Mouse (Mus musculus) liver, embryonic 16.5 days (tissue): ENCODE data around the gene Tpk1. TPM values are rescaled to one million over a fixed set of nuclear protein-coding genes. Genes with fewer than 3 reads are reported as not detected.

Source experiments
- ATAC-seq: fragments of 200-750 bp; cut with Nextera tagmentation; 2 replicates; pipeline ENCODE4 v1.8.0; 2017; ENCODE audit warnings: low read depth, mild to moderate bottlenecking, moderate number of reproducible peaks, moderate library complexity
- H3K27ac ChIP-seq: fragments of 300-500 bp; sonication (generic); 2 replicates; pipeline ENCODE4 v1.5.1; 2014; ENCODE audit warnings: mild to moderate bottlenecking, low read length
- H3K27me3 ChIP-seq: fragments of 300-500 bp; sonication (generic); 2 replicates; pipeline ENCODE4 v1.6.1; 2014; ENCODE audit warnings: low read depth, low read length, mixed read lengths; ENCODE audit not compliant: control insufficient read depth, insufficient read depth
- H3K36me3 ChIP-seq: fragments of 300-500 bp; sonication (generic); 2 replicates; pipeline ENCODE4 v1.6.1; 2014; ENCODE audit warnings: mild to moderate bottlenecking; ENCODE audit not compliant: control insufficient read depth, insufficient read depth
- H3K4me1 ChIP-seq: fragments of 300-500 bp; sonication (generic); 2 replicates; pipeline ENCODE4 v1.6.1; 2014; ENCODE audit warnings: low read depth, low read length, mixed read lengths; ENCODE audit not compliant: control insufficient read depth
- H3K4me2 ChIP-seq: fragments of 300-500 bp; sonication (generic); 2 replicates; pipeline ENCODE4 v1.6.1; 2014; ENCODE audit warnings: low read depth, low read length, mixed read lengths
- H3K4me3 ChIP-seq: fragments of 300-500 bp; sonication (generic); 2 replicates; pipeline ENCODE4 v1.5.1; 2014; ENCODE audit warnings: low read depth, mild to moderate bottlenecking, low read length
- H3K9ac ChIP-seq: fragments of 300-500 bp; sonication (generic); 2 replicates; pipeline ENCODE4 v1.6.1; 2014; ENCODE audit warnings: low read depth, low read length
- H3K9me3 ChIP-seq: fragments of 300-500 bp; sonication (generic); replicated peaks from 2 replicates; pipeline ENCODE4 v1.6.1; 2016; ENCODE audit warnings: low read length; ENCODE audit not compliant: control insufficient read depth
- WGBS: fragments of 180-500 bp; shearing (Covaris S2); extraction: QIAGEN DNeasy Blood & Tissue Kit; methylation state at CpG from one replicate; pipeline ENCODE4 v1.1.7; 2014; ENCODE audit not compliant: insufficient replicate concordance; 5-methylcytosine and 5-hydroxymethylcytosine counted together
- polyA plus RNA-seq: library from polyadenylated mRNA; unstranded; fragments of >200 nt; fragmentation: Nextera tagmentation; extraction: Ambion mirVana; gene quantifications from 2 replicates; pipeline ENCODE4 v1.2.1, GENCODE M21; 2015

Tpk1 gene
- polyA plus RNA-seq, 1 experiment from 2014 or later: 8.4 TPM

- Histone ChIP-seq H3K36me3 (no peaks in the 10 kb centered on the region), H3K27ac (no peak overlapping the region), H3K9ac (no peak overlapping the region), H3K4me3 (no peak overlapping the region), H3K4me1 (peaks cover 6% of the 10 kb centered on the region; the same call in 1 of the 2 replicates), H3K4me2 (no peak overlapping the region), H3K27me3 (no peaks in the 10 kb centered on the region), H3K9me3 (no peaks in the 10 kb centered on the region)
- 83% methylated on average over 4 of the region's 4 CpGs for WGBS
- ATAC-seq: no peak
These were observed 312.6 kb downstream of the Tpk1 start for GRCm38 (mm10) chr6:43353446-43353845.

GRCm38 (mm10) chr6:43349083-43349482 lies 317.0 kb downstream of the Tpk1 start:
- no peak overlapping the region for H3K9ac ChIP-seq
- WGBS: 33% methylated on average over 4 of the region's 4 CpGs
- no peak overlapping the region for H3K27ac ChIP-seq
- ATAC-seq: no peak
- no peak overlapping the region for H3K4me2 ChIP-seq
- H3K9me3 ChIP-seq: no peaks in the 10 kb centered on the region
- H3K4me1 ChIP-seq: no peaks in the 10 kb centered on the region
- no peaks in the 10 kb centered on the region for H3K36me3 ChIP-seq
- H3K27me3 ChIP-seq: no peaks in the 10 kb centered on the region
- H3K4me3 ChIP-seq: no peak overlapping the region

GRCm38 (mm10) chr6:43347637-43348036 lies 318.4 kb downstream of the Tpk1 start:
- Histone ChIP-seq H3K27me3 (no peaks in the 10 kb centered on the region), H3K4me1 (no peaks in the 10 kb centered on the region), H3K27ac (no peak overlapping the region), H3K9me3 (no peaks in the 10 kb centered on the region), H3K4me3 (no peak overlapping the region), H3K4me2 (no peak overlapping the region), H3K9ac (no peak overlapping the region), H3K36me3 (no peaks in the 10 kb centered on the region)
- WGBS: 86% methylated on average over 1 of the region's 1 CpGs
- no peak for ATAC-seq

GRCm38 (mm10) chr6:43343006-43343405 lies 323.1 kb downstream of the Tpk1 start:
- no peak overlapping the region for H3K4me2 ChIP-seq
- H3K27ac ChIP-seq: no peak overlapping the region
- 63% methylated on average over 1 of the region's 1 CpGs for WGBS
- no peak overlapping the region for H3K4me3 ChIP-seq
- no peaks in the 10 kb centered on the region for H3K27me3 ChIP-seq
- ATAC-seq: no peak
- no peaks in the 10 kb centered on the region for H3K4me1 ChIP-seq
- no peak overlapping the region for H3K9ac ChIP-seq
- no peaks in the 10 kb centered on the region for H3K36me3 ChIP-seq
- H3K9me3 ChIP-seq: no peaks in the 10 kb centered on the region

GRCm38 (mm10) chr6:43342386-43342785 lies 323.7 kb downstream of the Tpk1 start:
- Histone ChIP-seq H3K4me1 (no peaks in the 10 kb centered on the region), H3K4me2 (no peak overlapping the region), H3K9ac (no peak overlapping the region), H3K4me3 (no peak overlapping the region), H3K27me3 (no peaks in the 10 kb centered on the region), H3K9me3 (no peaks in the 10 kb centered on the region), H3K36me3 (no peaks in the 10 kb centered on the region), H3K27ac (no peak overlapping the region)
- ATAC-seq: no peak
- WGBS: 77% methylated on average over 2 of the region's 2 CpGs

- Histone ChIP-seq H3K4me3 (no peak overlapping the region), H3K27ac (no peak overlapping the region), H3K4me2 (no peak overlapping the region), H3K36me3 (no peaks in the 10 kb centered on the region), H3K4me1 (no peaks in the 10 kb centered on the region), H3K9me3 (no peaks in the 10 kb centered on the region), H3K9ac (no peak overlapping the region), H3K27me3 (no peaks in the 10 kb centered on the region)
- 51% methylated on average over 2 of the region's 2 CpGs for WGBS
- no peak for ATAC-seq
These were observed 327.3 kb downstream of the Tpk1 start for GRCm38 (mm10) chr6:43338804-43339203.

- 45% methylated on average over 10 of the region's 10 CpGs for WGBS
- peak; percentile 76 for ATAC-seq
- H3K4me2 ChIP-seq: no peak overlapping the region
These were observed 328.6 kb downstream of the Tpk1 start for GRCm38 (mm10) chr6:43337491-43337961.

GRCm38 (mm10) chr6:43335619-43336234 lies 330.4 kb downstream of the Tpk1 start:
- H3K36me3 ChIP-seq: no peaks in the 10 kb centered on the region
- no peak overlapping the region for H3K9ac ChIP-seq
- no peak overlapping the region for H3K27ac ChIP-seq
- no peaks in the 10 kb centered on the region for H3K27me3 ChIP-seq
- ATAC-seq: no peak
- 58% methylated on average over 3 of the region's 3 CpGs for WGBS
- H3K4me3 ChIP-seq: no peak overlapping the region
- H3K9me3 ChIP-seq: no peaks in the 10 kb centered on the region
- H3K4me1 ChIP-seq: no peaks in the 10 kb centered on the region
- no peak overlapping the region for H3K4me2 ChIP-seq

More at GRCm38 (mm10) chr6:43337491-43337961, 328.6 kb downstream of the Tpk1 start:
- H3K9me3 ChIP-seq: no peaks in the 10 kb centered on the region
- no peak overlapping the region for H3K27ac ChIP-seq
- no peaks in the 10 kb centered on the region for H3K36me3 ChIP-seq
- no peaks in the 10 kb centered on the region for H3K4me1 ChIP-seq
- H3K9ac ChIP-seq: no peak overlapping the region
- H3K4me3 ChIP-seq: no peak overlapping the region
- H3K27me3 ChIP-seq: no peaks in the 10 kb centered on the region

GRCm38 (mm10) chr6:43333479-43333878 lies 332.6 kb downstream of the Tpk1 start:
- H3K27me3 ChIP-seq: no peaks in the 10 kb centered on the region
- no peaks in the 10 kb centered on the region for H3K36me3 ChIP-seq
- H3K27ac ChIP-seq: no peak overlapping the region
- 55% methylated on average over 4 of the region's 4 CpGs for WGBS
- no peak overlapping the region for H3K4me2 ChIP-seq
- ATAC-seq: no peak
- no peak overlapping the region for H3K9ac ChIP-seq
- H3K4me3 ChIP-seq: no peak overlapping the region
- no peaks in the 10 kb centered on the region for H3K9me3 ChIP-seq
- H3K4me1 ChIP-seq: no peaks in the 10 kb centered on the region
